Mouse (Mus musculus) activated CD4-positive, CD25-positive, alpha-beta regulatory T cell, adult 4 months (primary cell): Measurements from ENCODE around the gene Rab3b. TPM values are rescaled to one million over a fixed set of nuclear protein-coding genes. Genes with fewer than 3 reads are reported as not detected.
"Not testable (repeated sequence)": the region's sequence is repeated elsewhere in the genome, so short reads cannot be mapped to it uniquely, and the experiment has no call there.

ENCODE experiments used
- ATAC-seq: one replicate; pipeline ENCODE4 v1.8.0; 2017
- polyA plus RNA-seq, 2 experiments: library from polyadenylated mRNA; unstranded; fragments of 100-300 nt; shearing (Covaris generic); gene quantifications; one replicate each; pipeline ENCODE4 v1.2.1; 2017

Rab3b gene
- polyA plus RNA-seq, 2 experiments from 2014 or later = not detected

- no peak for ATAC-seq
Measured at GRCm38 (mm10) chr4:108900421-108900820, 21.6 kb downstream of the Rab3b start.

- no peak for ATAC-seq
Measured at GRCm38 (mm10) chr4:108902886-108903285, 24.0 kb downstream of the Rab3b start.

DNA sequence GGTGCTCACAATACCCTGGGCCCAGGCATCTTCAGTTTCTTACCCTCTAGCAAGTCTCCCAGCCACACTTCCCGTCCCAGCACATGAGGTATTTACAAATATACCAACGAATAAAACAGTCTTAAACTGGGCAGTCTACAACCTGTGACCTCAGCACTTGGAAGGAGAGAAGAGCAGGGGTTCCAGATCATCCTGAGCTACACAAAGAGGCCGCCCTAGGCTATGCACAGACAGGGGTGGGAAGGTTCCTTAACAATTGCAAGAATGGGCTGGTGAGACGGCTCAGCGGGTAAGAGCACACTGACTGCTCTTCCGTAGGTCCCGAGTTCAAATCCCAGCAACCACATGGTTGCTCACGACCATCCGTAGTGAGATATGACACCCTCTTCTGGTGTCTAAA lies 24.5 kb downstream of the Rab3b start:
- no peak for ATAC-seq

DNA sequence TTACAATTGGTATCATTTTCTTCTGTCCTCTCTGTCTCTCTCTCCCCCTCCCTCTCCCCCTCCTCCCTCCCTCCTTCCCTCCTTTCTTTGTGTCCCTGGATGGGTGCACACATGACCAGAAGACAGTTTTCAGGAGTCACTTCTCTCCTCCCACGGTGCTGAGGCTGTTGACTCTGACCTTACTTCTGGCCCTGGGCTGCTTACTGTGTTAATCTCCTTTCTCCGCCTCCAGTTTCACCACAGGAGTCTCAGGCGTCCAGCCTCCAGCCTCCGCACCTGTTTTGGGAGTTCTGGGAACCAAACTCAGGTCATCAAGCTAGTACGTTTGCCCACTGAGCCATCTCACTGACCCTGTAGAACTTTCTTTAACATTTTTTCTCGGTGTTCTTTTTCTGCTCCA lies 25.2 kb downstream of the Rab3b start:
- no peak for ATAC-seq

GRCm38 (mm10) chr4:108904790-108905189 lies 25.9 kb downstream of the Rab3b start:
- ATAC-seq = no peak

- no peak for ATAC-seq
Measured at GRCm38 (mm10) chr4:108905859-108906258, 27.0 kb downstream of the Rab3b start.

DNA sequence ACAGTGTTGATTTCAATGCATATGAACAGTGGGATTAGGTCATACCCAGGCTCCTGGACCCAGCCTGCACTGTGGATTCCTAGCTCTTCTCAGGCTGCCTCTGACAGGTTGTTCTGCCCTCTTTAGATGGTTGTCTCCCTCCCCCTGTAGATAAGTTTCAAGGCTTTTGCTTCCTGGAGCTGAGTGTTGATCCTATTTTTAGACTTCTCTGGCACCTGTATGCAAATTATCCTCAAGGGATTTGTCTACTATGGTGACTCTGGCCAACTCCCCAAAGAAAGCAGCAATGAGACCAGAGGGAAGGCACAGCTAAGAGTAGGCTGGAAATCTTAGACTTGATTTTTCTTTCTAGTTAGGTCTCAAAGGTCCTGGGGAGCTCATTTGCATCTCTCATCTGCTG lies 28.6 kb downstream of the Rab3b start:
- no peak for ATAC-seq

DNA sequence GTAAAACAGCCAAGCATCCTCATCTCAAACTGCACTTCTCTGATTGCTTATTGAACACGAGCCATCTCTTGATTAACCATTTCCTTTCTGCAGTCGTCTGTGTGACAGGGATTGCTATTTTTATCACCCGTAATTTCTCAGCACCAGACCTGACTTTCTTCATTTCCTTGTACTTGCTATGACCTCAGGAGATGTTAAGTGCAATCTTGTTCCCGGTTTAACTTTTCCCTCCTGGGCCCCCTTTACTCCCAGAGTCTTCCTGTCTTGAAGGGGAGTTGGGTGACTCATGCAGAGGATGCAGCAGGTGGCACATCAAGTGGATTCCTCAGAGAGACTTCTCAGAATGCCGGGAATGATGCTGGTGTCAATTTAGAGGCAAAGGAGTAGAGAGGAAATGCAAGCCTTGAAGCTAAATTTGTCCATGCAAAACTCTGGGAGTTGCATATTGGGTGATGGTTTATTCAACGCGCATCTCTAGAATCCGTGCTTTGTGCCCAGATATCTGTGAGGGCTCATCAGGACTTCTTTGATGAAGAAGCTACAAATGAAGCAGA lies 31.1 kb downstream of the Rab3b start:
- no peak for ATAC-seq

DNA sequence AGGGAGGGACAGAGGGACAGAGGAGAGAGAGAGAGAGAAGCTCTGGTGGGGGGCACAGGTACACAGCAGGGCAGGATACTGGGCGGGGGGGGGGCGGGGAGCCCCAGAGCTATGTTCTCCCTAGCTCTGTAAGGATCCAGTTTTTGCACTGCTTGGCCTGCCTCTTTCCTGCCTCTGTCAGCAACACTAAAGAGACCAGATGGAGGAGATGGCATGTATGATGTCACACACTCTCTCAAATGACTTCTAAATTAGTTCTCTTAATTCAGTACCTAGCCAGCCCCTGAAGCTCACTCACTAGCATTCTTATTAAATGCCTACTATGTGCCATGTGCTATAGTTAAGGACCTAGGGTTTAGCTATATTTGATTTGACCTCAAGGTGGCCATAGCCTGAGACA lies 33.0 kb downstream of the Rab3b start:
- no peak for ATAC-seq

DNA sequence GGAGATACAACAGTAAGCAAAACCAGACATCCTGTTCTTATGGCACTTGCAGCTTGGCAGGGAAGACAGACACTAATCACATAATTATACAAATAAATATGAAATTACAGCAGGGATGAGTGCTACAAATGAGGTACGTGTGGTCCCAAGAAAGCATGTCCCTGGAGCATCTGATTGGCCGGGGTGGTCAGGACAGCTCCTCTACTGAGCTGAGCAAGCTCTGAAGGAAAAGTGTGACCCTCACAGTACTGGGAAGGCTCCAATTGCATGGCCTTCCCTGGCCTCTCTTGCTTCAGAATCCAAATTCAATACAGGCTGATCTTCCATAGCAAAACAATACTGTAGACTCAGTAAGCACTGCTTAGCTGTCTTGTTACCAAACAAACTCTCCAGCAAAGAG lies 34.3 kb downstream of the Rab3b start:
- ATAC-seq = no peak

GRCm38 (mm10) chr4:108914391-108914790 lies 35.5 kb downstream of the Rab3b start:
- no peak for ATAC-seq

GRCm38 (mm10) chr4:108915101-108915500 lies 36.2 kb downstream of the Rab3b start:
- no peak for ATAC-seq

DNA sequence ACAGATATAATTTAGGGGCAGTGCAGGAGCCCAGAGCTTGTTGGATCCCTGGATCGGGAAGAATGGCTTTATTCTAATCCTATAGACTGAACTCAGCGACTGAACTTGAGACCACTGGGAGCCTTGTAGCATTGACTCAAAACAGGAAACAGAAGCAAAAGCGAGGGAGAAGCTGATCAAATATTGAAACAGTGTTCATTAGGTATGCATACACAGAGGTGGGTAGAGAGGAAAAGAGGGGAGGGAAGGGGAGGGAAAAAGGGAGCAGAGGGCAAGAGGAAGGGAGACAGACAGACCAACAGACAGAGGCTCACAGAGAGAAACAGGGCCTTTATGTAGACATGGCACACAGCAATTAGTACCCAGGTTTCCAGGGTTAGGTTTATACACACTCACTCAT lies 38.8 kb downstream of the Rab3b start:
- ATAC-seq = no peak

DNA sequence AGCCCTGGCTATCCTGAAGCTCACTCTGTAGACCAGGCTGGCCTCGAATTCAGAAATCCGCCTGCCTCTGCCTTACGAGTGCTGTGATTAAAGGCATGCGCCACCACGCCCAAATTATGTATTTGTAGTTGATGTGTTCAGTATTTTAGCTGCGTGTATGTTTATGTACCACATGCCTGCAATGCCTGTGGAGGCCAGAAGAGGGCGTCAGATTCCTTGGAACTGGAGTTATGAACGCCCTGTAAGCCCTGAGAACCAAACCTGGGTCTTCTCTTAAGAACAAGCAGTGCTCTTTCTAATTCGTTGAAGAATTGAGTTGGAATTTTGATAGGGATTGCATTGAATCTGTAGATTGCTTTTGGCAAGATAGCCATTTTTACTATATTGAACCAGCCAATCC lies 49.1 kb downstream of the Rab3b start:
- not testable (repeated sequence) for ATAC-seq

DNA sequence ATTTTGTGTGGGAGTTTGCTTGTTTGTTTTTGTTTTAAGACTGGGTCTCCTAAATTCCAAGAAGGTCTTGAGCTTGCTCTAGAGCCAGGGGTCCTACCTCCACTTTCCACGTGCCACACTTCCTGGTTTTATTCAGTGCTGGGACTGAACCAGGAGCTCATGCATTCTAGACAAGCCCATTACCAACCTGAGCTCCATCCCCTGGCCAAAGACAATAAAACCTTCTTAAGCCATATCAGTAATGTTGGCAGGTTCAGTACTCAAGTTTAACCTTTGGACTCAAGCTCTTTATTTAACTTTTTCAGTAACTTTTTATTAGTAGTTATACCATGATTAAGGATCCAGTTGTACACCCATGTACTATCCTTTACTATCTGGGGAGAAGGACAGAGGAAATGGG lies 54.3 kb downstream of the Rab3b start:
- ATAC-seq = no peak

DNA sequence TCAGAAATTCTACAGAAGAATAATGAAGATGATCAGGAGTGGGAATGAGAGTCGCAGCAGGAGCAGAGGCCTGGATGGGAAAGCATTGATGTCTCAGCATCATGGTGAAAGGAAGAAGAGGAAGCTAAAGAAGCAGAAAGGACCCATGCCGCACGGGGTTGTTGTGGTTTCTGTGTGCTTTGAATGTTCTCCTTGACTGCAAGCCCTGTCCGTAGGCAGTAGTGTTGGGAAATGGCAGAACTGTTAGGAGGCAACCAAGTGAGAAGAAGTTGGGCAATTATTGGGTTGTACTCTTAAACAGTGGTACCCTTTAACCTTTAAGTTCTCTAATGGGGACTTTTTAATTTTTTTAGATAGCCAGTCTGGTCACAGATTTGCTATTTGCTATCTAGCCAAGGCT lies 56.0 kb downstream of the Rab3b start:
- ATAC-seq = no peak

- no peak for ATAC-seq
Measured at GRCm38 (mm10) chr4:108937848-108938771, 59.2 kb downstream of the Rab3b start.

GRCm38 (mm10) chr4:108940681-108941473 lies 62.0 kb downstream of the Rab3b start:
- no peak for ATAC-seq

DNA sequence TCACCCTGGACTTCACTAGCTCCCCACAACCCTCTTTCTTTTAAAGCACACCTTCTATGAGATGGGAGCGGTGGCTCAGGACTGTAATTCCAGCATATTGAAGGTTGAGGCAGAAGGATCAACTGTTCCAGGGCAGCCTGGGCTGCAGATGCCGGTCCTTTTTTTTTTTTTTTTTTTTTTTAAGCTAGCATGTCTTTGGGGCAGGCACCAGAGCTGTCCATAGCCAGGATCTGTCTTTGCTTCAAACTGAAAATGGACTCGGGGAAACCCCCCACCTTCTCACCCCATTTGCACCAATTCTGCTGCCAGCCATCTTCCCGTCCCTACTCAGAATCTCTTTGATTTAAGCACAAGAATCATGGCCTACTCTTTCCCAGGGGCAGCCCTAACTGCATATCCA lies 63.3 kb downstream of the Rab3b start:
- no peak for ATAC-seq

DNA sequence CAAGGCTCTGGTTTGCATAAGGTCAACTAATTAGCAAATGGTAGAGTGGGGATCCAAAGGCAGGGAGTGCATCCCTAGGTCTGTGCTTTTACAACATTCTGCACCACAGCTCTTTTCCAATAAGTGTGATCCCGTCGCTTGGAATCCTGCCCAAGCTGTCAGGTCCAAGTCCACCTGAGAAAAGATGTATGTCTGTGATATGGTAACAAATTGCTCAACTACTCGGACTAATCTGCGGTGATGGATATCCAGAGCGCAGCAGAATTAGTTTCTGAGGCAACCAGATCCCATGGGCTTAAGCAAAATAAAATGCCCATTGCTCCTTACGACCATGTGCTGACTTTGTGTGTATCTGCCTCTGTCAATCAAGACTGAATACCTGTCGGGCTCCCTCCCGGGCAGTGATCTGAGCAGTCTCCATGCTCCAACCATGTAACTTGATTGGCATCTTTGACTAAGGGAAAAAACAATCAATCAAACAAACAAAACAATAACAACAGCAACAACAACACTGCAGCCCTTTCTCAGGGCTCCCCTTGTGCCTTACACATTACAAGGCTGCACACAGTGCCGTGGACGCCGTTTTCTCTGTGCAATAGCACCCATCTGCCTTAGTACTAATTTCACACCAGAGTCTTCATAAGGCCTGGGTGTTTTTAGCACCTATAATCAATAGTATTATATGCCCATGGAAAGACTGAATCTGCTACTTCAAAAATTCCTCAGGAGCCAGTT lies 64.3 kb downstream of the Rab3b start:
- ATAC-seq = no peak

DNA sequence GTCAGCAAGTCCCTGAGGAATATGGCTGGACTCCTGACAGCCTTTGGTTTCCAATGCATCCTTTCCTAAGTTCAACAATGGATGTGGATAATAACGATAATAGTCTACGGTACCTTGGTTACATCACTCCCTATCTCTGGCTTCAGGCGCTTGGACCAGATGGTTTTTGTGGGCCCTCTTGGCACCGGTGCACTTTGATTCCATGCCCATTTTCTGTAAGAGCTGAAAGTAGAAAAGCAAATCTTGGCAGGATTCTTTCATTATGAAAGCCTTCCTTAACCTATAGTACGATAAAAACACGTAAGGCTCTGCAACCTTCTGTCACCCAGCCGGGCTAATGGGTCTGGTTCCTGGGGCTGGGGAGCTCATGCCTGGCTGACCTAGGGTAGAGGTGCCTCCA lies 70.3 kb downstream of the Rab3b start:
- no peak for ATAC-seq

DNA sequence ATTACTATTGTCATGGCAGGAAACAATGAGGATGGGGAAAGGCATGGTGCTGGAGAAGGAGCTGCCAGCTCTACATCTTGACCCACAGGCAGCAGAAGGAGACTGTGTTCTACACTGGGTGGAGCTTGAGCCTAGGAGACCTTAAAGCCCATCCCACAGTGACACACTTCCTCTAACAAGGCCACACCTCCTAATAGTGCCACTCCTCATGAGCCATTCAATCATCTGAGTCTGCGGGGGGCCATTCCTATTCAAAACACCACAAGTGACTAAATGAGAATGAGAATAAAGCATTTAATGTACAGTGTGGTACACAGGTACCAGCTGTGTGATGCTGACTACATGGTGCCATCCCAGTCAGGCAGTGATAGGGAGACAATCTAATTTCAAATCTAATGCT lies 71.3 kb downstream of the Rab3b start:
- no peak for ATAC-seq

GRCm38 (mm10) chr4:108951663-108952062 lies 72.8 kb downstream of the Rab3b start:
- no peak for ATAC-seq
